Mouse (Mus musculus): Measurements from ENCODE around the gene Ddx39.

Gene Ddx39

DNA sequence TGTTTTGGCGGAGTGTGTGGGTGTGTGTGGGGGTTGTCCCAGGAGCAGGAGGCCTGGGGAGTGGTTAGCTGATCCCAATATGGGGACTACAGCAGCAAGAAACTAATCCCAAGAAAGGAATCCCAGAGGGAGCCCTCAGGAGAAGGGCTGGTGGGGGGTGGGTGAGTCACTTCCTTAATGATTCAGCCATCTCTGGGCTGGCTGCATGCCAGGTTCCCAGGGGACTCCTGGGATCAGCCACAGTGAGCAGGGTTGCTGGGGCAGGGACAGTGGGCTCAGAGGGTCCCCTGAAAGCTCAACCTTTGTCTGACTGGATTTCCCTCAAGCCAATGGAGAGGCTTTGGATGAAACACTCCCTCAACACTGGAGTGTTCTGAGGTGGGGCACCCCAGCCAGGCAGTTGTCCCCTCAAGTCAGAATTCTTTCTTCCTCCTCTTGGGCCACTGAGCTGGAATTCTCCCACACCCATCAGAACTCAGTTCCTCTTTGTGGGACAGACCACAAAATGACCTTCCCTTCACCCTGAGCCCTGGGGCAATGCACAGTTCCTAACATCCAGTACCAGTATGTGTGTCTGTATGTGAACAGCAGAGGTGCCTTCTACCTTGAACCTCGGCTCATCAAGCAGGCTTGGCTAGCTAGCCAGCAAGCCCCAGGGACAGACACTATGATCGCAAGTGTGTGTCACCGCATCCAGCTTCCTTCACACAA, 23.0 kb downstream of the Ddx39 start:
- DNase-seq (ENCODE audit: low spot score), result peak; percentile 62

- DNase-seq (ENCODE audit: low spot score), result no peak
Observed at GRCm38 (mm10) chr8:83738949-83739710, 24.2 kb downstream of the Ddx39 start.

GRCm38 (mm10) chr8:83739711-83740468, 24.9 kb downstream of the Ddx39 start:
- DNase-seq (ENCODE audit: low spot score), result no peak

DNA sequence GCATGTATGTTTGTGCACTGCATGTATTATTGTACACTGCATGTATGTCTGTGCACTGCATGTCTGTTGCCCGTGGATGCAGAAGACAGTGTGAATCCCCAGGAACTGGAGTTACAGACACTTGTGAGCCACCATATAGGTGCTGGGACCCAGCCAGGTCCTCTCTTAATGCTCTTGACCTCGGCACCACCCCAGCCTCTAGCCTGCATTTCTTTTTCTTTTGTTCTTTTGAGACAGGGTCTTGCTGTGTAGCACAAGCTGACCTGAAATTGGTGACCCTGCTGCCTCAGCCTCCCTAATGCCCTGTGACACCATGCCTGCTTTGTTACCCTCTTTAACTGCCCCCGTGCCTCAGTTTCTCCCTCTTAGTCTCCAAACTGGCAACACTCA, 25.6 kb downstream of the Ddx39 start:
- DNase-seq (ENCODE audit: low spot score), result no peak

- DNase-seq (ENCODE audit: low spot score), result peak; percentile 74
Observed at GRCm38 (mm10) chr8:83740976-83741741, 26.2 kb downstream of the Ddx39 start, which contains the start of gene Adgre5. Adgre5 (minus strand) TSS chr8:83741326.

- no peak for DNase-seq (ENCODE audit: low spot score)
Observed at GRCm38 (mm10) chr8:83741849-83742655, 27.1 kb downstream of the Ddx39 start.

GRCm38 (mm10) chr8:83742968-83743367, 28.0 kb downstream of the Ddx39 start:
- DNase-seq (ENCODE audit: low spot score), result no peak

- no peak for DNase-seq (ENCODE audit: low spot score)
Observed at GRCm38 (mm10) chr8:83744070-83744469, 29.1 kb downstream of the Ddx39 start.

DNA sequence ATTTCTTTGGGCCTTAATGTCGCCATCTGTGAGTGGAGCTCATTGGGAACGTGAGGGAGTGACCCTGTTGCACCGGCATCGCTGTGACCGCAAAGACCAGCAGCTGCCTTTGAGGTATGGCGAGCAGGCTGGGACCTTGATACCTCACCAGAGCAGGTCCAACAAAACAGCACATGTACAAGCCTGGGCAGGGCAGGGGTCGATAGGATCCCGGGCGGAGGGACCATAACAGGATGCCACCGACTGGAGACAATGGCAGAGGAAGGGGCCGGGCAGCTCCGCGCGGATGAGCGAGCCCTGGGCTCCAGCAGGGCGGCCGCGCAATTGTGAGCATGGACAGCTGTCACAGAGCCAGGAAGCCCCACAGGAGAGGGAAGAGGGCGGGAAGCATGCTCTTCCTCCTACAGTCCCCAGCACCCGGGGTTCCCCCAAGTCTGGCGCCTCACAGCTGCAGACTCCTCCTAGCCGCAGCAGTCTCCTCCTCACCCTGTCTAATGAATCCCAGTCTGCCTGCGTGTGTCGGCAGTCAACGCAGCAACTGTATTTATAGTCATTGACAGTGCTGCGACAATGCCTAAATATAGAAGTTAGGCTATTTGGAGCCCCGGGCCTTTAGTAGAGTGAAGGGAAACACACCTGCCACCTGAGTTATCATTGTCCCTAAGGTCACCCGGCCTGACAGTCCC, 32.8 kb downstream of the Ddx39 start:
- DNase-seq (ENCODE audit: low spot score), result peak; percentile 29

DNA sequence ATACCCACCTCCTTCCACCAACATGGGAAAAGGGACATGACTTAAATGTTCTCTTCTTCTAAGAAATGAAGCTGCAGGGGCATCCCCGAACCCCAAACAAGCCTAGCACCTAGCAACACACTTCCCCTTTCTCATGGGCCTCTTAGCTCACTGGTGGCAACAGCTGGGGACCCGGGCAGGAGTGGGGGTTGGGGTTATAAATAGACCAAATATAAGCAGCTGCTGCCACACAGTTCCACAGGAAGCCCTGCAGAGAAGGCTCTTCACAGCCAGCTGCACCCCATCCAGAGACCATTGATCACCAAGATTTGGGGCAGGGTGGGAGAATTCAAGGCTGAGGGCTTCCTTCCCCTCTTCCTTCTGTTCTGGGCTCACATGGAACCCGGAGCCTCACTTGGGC, 33.7 kb downstream of the Ddx39 start:
- no peak for DNase-seq (ENCODE audit: low spot score)

GRCm38 (mm10) chr8:83749265-83749664, 34.3 kb downstream of the Ddx39 start:
- DNase-seq (ENCODE audit: low spot score), result no peak

DNA sequence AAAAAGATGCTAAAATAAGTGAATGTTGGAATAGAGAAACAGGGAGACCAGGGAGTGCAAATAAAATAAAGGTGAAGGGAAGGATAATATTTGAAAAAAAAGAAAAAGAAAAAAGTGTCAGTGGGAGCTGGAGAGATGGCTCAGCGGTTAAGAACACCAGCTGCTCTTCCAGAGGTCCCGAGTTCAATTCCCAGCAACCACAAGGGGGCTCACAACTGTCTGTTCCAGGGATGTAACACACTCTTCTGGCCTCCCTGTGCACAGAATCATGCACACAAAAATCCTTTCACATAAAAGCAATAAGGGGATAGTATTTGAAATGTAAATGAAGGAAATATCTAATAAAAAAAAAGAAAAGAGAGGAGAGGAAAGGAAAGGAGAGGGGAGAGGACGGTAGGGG, 39.2 kb downstream of the Ddx39 start:
- no peak for DNase-seq (ENCODE audit: low spot score)

DNA sequence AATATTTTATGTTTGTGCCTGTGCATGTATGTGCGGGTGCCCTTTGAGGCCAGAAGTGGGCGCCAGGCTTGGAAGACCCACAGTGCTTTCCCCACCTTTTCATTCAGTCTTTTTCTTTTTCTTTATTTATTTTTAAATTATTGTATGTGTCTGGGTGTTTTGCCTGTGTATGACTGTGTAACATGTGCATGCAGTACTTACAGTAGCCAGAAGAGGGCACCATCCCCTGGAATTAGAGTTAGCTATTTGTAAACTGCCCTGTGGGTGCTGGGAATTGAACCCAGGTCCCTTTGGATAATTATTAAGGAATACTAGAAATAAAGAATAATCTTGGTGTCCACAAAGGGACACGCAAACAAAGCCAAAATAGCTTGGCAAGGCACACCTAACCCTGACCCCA, 41.3 kb downstream of the Ddx39 start:
- DNase-seq (ENCODE audit: low spot score), result no peak

- no peak for DNase-seq (ENCODE audit: low spot score)
Observed at GRCm38 (mm10) chr8:83757084-83757607, 42.2 kb downstream of the Ddx39 start.

DNA sequence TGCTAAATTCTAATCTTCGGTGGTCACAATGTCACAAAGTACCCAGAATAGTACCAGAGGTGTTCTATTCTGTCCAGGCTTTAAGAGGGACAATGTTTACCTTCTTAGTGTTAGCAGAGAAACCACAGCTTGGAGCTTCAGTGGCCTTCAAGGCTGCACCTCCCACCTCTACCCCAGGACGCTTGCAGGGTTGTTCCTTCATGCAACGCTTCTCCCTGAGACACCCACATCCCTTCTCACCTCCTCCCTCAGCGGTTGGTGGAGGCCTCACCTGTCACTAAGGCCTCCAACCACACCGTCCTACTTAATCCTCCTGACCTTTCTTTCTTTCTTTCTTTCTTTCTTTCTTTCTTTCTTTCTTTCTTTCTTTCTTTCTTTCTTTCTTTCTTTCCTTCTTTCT, 43.3 kb downstream of the Ddx39 start:
- no peak for DNase-seq (ENCODE audit: low spot score)

DNA sequence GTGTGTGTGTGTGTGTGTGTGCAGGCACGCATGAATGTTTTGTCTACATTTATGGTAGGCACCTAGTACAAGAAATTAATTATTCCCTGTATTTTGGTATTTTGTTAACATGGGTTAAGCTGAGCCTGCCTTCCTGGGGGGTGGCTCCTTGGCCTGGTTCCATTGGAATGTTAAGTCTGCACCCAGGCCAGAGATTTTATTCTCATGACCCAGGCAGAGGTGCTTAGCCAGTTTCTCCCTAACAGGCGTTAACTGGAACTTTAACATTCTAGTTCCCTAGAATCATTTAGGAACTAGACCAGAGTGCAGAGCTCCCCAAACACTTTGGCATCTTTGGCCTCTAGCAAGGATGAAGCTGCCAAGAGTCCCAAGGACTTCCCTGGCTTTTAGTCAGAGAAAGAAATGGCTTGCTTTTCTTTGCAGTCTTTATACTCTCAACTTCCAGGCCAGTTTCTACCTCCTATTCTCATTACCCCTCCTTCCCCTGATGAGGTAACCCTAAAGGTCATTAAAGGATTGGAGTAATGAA, 44.3 kb downstream of the Ddx39 start:
- DNase-seq (ENCODE audit: low spot score), result peak; percentile 44

- no peak for DNase-seq (ENCODE audit: low spot score)
Observed at GRCm38 (mm10) chr8:83764116-83764515, 49.1 kb downstream of the Ddx39 start.

GRCm38 (mm10) chr8:83764717-83765116, 49.7 kb downstream of the Ddx39 start:
- no peak for DNase-seq (ENCODE audit: low spot score)

DNA sequence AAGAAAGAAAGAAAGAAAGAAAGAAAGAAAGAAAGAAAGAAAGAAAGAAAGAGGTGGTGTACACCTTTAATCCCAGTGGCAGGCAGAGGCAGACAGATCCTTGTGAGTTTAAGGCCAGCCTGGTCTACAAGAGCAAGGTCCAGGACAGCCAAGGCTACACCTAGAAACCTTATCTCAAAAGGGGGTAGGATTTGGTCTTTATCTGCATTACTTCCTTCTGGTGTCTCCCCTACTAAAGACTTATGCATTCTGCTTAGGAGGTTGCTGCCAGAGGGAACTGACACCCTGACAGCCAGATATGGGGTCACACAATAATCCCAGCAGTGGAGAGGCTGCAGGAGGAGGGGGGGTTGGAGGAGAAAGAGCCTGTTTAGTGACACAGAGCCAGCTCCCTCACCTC, 50.7 kb downstream of the Ddx39 start:
- DNase-seq (ENCODE audit: low spot score), result no peak

DNA sequence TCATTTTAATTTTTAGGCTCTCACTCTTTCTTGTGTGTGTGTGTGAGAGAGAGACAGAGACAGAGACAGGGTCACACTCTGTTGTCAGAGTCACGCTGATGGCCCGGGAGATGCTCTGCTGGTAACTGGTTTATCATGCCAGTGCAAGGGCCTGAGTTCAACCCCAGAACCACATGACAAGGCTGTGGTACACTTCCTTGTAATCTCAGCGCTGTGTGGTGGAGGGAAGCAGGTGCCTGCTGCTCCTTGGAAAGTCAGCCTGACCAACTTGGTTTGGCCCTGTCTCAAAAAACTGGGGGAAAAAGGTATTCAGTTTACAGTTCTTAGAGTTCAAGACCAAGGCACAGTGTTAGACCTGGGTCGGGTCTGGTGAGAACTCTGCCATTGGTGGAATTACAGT, 52.5 kb downstream of the Ddx39 start:
- DNase-seq (ENCODE audit: low spot score), result no peak
